Mouse (Mus musculus): ENCODE data around the gene 4930435E12Rik.
"Not testable (repeated sequence)": the region's sequence is repeated elsewhere in the genome, so short reads cannot be mapped to it uniquely, and the experiment has no call there.

4930435E12Rik gene

GRCm38 (mm10) chr16:38828649-38829048 is at the start of gene 4930435E12Rik:
TSS of gene 4930435E12Rik (minus strand) at chr16:38828749.
- DNase-seq (ENCODE audit: inconsistent age in 2 of 2, low spot score in 1 of 2): no peak

DNA sequence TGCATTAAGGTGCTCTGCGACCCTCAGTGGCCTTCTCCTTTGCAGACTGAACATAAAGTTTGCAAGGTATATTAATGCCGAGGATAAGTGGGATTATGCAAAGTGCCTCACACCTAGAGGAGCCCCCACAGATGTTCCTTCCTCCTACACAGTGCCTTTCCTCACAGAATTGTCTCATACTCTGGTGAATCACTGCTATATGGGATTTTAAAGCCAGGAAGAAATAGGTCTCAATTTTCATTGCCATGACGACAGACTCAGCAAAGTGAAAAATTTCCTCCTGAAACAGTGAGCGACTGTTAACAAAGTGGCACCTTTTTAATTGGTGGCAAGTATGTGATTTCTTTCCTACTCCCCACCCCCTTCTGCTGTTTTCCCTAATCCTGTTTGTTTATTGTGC is 45.9 kb upstream of the 4930435E12Rik start:
- no peak for DNase-seq (ENCODE audit: inconsistent age in 2 of 2, low spot score in 1 of 2)

DNA sequence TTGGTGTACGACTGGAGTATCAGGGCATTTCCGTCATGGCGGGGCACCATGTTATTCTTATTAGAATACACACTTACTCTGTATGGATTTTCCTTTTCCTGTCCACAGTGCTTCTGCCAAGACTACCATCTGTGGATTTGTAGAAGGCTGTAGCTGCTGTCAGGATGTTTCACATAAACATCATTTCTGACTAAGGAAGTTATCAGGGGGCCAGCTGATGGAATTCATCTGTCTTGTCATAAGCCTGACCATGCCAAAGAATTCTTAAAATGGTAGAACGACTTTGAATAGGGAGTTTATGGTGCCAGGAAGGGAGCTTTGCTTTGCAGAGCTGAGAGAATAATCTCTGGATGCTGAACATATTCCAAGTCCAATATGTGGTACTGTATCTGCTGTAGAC is 44.7 kb upstream of the 4930435E12Rik start:
- DNase-seq (ENCODE audit: inconsistent age in 2 of 2, low spot score in 1 of 2): no peak

GRCm38 (mm10) chr16:38864358-38864757 is 35.8 kb upstream of the 4930435E12Rik start:
- DNase-seq (ENCODE audit: inconsistent age in 2 of 2, low spot score in 1 of 2): no peak

DNA sequence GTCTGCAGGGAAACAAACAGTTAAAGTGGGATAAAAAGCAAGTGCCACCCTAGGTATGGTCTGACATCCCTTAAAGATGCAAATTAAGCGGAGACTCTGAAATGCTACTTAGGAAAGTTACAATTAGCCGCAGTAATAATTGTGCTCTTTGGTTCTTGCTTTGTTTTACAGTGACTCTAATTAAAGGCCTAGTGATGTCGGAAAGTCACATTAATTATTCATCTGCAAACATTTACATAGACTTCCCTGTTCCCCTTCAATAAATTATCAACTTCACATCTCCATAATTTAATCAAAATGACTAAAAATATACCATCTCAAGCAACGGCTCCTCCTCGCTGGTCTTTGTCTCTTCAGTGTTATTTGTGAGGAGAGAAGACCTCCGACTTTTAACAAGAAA is 32.0 kb upstream of the 4930435E12Rik start:
- DNase-seq (ENCODE audit: inconsistent age in 2 of 2, low spot score in 1 of 2): no peak

- DNase-seq (ENCODE audit: inconsistent age in 2 of 2, low spot score in 1 of 2): peak in 1 of 2 experiments; percentile 36
Measured at GRCm38 (mm10) chr16:38858120-38858749, 29.7 kb upstream of the 4930435E12Rik start.

DNA sequence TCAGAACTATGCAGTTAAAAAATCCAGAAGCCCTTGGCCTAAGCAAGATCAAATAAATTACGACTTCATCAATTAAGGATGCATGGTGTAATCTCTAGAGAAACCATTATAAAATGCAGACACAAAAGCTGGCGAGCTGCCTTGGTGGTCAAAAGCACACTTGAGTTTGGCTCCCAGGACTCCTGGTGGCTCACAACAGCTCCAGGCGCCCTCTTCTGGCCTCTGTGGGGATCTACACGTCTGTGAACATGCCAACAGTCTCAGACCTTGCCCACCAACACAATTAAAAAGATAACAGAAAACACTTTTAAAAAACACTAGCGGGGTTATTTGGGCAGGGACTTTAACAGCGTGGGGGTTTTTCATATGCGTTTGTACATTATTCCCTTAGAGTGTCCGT is 16.0 kb downstream of the 4930435E12Rik start:
- peak; percentile 46 to 82 for DNase-seq (ENCODE audit: inconsistent age in 2 of 2, low spot score in 1 of 2)

GRCm38 (mm10) chr16:38810196-38810595 is 18.4 kb downstream of the 4930435E12Rik start:
- DNase-seq (ENCODE audit: inconsistent age in 2 of 2, low spot score in 1 of 2): no peak

GRCm38 (mm10) chr16:38807796-38808195 is 20.8 kb downstream of the 4930435E12Rik start:
- not testable (repeated sequence) for DNase-seq (ENCODE audit: inconsistent age in 2 of 2, low spot score in 1 of 2)

DNA sequence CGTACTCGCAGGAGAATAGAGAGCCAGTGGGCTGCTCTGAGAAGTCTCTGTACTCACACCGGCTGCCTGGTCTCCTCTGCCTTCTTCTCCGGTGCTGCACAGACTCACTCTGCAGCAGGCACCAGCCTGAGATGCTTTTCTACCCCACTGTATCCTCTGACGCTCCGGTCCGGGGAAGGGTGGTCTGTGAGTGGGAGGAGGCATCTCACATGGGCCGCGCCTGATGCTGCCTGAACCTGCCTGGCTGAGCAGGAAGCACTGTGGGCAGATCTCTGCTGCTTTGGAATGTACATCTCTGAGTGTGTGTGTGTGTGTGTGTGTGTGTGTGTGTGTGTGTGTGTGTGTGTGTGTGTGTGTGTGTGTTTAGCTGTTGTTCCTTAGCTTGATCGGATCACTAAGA is 28.5 kb downstream of the 4930435E12Rik start, which contains the start of gene Upk1b:
TSS of gene Upk1b (minus strand) at position 238 of the 400 bp plus-strand sequence.
- DNase-seq (ENCODE audit: inconsistent age in 2 of 2, low spot score in 1 of 2): no peak

- no peak for DNase-seq (ENCODE audit: inconsistent age in 2 of 2, low spot score in 1 of 2)
Measured at GRCm38 (mm10) chr16:38798957-38799450, 29.5 kb downstream of the 4930435E12Rik start.

GRCm38 (mm10) chr16:38793120-38793519 is 35.4 kb downstream of the 4930435E12Rik start:
- DNase-seq (ENCODE audit: inconsistent age in 2 of 2, low spot score in 1 of 2): no peak

GRCm38 (mm10) chr16:38789966-38790365 is 38.6 kb downstream of the 4930435E12Rik start:
- DNase-seq (ENCODE audit: inconsistent age in 2 of 2, low spot score in 1 of 2): no peak

DNA sequence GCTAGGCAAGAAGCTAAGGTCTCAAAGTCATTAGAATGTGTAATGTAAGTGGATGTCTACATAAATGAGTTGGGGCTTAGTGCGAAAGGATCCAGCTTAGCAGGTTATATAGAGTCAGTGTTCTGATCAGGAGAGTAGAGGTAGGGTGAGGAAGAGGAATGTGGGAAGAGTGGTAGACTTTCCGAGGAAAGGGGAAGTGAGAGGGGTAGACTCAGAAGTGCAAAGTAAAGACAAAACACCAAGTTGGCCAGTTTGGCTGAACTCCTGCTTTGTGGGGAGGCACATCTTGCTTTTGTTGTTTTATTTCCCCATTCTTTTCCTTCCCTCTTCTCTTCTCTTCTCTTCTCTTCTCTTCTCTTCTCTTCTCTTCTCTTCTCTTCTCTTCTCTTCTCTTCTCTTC is 39.5 kb downstream of the 4930435E12Rik start:
- DNase-seq (ENCODE audit: inconsistent age in 2 of 2, low spot score in 1 of 2): no peak

- DNase-seq (ENCODE audit: inconsistent age in 2 of 2, low spot score in 1 of 2): no peak
Measured at GRCm38 (mm10) chr16:38785301-38785700, 43.2 kb downstream of the 4930435E12Rik start.

DNA sequence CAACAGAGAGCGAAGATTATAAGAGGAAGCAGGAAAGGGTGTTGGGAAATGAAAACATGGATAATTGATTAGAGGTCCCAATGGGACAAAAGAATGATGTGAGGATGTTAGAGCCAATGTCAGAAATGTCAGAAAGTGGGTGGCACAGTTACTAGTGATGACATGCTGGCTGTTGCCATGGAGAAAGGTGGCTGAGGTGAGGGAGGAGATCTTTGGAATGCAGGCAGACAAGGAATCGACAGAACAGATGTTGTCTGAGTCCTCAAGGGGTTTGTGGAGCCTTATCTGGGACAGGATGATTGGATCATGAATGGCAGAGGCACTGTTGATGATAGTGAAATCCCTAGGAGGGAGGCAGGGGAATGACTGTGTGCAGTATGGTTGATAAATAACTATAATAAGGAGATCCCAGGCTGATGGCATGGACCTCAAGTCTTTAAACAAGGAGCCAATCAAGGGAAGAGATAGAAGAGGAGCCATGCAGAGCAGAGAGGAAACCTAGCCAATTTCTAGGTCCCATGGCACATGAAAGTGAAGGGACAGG is 46.0 kb downstream of the 4930435E12Rik start:
- DNase-seq (ENCODE audit: inconsistent age in 2 of 2, low spot score in 1 of 2): no peak

GRCm38 (mm10) chr16:38781946-38782345 is 46.6 kb downstream of the 4930435E12Rik start:
- DNase-seq (ENCODE audit: inconsistent age in 2 of 2, low spot score in 1 of 2): no peak

DNA sequence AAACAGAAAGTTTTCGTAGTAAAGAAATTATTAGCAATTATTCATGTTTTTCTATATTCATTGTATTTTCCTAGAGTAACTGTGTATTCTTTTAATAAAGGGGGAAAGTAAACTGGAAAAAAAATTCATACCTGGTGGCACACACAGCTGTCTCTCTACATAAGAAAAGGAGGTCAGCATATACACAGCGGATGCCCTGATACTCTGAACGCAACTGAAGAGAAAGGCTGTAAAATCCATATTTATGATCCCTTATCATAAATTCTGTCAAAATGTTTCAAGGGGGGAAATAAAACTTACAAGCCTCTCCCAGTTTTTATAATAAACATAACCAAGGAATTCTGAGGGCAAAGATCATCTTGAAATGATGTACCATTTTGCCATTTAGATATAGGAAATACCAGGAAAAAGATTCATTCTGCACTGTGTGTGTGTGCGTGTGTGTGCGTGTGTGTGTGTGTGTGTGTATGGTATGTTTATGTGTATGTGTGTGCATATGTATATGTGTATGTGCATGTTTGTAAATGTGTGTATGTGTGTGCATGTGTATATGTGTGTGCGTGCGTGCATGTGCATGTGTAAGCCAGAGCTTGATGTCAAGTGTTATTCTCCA is 47.5 kb downstream of the 4930435E12Rik start:
- no peak for DNase-seq (ENCODE audit: inconsistent age in 2 of 2, low spot score in 1 of 2)

DNA sequence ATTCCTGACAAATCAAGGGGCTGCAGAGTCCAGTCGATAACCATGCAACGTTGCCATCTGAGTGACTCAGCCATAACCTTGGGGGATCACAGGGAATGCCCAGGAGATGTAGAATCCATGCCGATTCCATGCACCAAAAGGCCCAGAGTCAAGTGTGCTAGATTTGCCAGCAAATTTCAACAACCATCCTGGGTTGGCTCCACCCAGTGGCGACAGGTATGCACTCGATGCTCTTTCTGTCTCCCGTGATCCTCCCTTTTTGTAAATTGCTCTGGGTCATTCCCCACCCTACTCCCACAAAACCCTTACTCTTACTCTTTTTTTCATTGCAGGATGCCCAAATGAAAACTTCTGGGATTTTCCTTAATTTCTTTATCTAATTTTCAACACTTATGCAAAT is 52.2 kb downstream of the 4930435E12Rik start:
- DNase-seq (ENCODE audit: inconsistent age in 2 of 2, low spot score in 1 of 2): no peak

DNA sequence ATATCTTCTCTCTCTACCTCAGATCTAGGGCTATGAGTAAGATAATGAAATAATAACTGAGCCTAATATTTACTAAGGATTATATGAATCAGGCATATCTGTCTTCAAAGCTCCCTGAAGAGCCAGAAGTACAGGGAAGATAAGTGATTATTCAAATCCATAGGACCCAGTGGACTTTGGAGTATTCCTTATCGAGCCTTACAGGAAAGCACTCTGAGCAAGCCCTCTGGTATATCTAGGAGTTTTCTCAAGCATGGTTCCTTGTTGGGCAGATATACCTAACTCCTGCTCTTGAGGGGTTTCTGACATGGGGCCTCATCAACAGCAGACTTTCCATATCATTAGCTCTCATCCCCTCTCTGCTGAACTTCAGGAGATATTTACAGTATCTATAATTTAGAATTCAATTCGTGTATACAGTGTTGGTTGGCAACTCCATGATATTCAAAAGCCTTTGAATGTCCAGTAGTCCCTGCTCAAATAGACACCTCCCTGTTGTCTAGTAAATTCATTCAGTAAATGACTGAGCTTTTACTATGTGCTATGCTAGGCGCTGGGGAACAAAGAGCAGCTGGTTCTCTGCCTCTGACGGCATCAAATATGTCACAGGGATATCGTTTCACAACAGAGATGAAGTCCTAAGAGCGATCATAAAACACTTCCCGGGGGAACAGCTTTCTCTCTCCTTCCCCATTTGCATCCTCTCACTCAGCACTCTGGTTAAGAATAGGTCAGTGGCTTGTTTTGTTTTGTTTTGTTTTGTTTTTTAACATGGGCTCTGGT is 53.4 kb downstream of the 4930435E12Rik start:
- DNase-seq (ENCODE audit: inconsistent age in 2 of 2, low spot score in 1 of 2): no peak

GRCm38 (mm10) chr16:38772906-38773496 is 55.5 kb downstream of the 4930435E12Rik start:
- DNase-seq (ENCODE audit: inconsistent age in 2 of 2, low spot score in 1 of 2): no peak
